Mouse (Mus musculus) kidney, postnatal 25 days (tissue): ENCODE results near the gene Zfp729b.
A peak's percentile ranks its signal among the peaks of the same experiment; 100 is the strongest.

Experiments used
- DNase-seq, 2 experiments: peaks; one replicate each; pipeline ENCODE4 v3.0.0; 2021; ENCODE audit warnings: mixed read lengths in 2 of 2

Zfp729b gene

DNA sequence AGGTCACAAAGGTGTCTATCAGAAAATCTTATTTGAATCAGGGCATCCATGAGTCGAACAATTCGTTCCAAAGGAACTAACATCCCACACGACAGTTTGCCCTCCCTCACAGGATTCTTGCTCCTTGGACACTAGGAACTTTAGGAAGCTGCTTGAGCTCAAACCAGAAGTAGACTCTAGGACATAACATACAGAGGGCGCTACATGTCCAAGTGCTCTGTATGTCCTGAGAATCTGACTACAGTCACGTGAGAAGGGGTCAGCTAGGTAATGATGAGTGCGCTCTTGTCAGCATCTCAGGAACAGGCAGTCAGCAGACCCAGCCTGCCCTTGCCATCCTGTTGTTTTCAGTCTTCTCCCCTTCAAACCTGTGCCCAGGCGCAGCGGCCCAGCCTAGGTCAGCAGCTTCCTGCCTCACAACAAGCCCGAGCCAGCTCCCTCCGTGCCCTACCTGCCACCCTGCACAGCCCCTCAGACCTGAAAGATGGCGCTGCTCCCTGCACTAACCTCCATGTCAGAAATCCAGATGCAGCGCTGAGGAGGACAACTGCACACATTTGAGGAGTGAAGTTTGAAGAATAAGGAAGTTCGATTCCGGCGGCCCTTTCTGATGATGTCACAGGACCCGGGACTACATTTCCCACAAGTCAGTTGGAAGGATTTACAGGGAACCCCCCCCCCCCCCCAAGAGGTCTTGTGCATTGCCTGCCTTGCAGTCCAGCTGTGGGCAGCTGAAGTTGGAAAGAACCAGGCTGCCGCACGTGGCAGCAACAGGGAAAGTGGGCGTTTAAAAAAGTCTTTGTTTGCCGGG is at the start of gene Zfp729b:
Gene Zfp729b, minus strand, starts transcription at position 642 of the 811 bp plus-strand sequence.
- DNase-seq, result peak; percentile 95 to 96

DNA sequence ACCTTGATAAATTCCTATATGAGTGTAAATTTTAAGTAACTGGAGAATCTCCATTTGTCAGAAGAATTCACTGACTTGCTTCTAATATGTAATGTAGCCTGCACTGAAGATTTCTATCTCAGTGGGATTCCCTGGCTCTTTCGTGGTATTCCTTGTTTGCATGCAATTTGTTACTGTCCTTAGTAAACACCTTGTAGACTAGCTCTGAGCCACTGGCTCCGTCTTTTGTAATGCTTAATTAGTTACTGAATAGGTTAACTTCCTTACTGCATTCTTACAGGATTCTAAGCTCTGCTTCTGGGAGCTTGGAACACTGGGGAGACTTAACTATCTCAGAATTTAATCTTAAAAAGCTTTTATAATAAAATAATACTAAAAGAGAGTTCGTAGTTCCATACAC is 43.0 kb upstream of the Zfp729b start:
- DNase-seq, result no peak

DNA sequence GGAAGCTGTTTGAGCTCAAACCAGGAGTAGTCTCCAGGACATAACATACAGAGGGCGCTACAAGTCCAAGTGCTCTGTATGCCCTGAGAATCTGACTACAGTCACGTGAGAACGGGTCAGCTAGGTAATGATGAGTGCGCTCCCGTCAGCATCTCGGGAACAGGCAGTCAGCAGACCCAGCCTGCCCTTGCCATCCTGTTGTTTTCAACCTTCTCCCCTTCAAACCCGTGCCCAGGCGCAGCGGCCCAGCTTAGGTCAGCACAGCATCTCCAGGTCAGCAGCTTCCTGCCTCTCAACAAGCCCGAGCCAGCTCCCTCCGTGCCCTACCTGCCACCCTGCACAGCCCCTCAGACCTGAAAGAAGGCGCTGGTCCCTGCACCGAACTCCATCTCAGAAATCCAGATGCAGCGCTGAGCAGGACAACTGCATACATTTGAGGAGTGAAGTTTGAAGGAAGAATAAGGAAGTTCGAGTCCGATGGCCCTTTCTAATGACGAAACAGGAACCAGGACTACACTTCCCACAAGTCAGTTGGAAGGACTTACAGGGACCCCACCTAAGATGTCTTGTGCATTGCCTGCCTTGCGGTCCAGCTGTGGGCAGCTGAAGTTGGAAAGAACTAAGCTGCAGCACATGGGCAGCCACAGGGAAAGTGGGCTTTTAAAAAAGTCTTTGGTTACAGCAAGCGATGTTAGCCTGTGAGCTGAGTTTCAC is 27.9 kb upstream of the Zfp729b start, which contains the start of the genes Gm49345 and Zfp729a:
Gene Gm49345, minus strand, starts transcription at position 476 of the 714 bp plus-strand sequence.
Gene Zfp729a, minus strand, starts transcription at position 498 of the 714 bp plus-strand sequence.
- DNase-seq, result peak; percentile 91 to 93

DNA sequence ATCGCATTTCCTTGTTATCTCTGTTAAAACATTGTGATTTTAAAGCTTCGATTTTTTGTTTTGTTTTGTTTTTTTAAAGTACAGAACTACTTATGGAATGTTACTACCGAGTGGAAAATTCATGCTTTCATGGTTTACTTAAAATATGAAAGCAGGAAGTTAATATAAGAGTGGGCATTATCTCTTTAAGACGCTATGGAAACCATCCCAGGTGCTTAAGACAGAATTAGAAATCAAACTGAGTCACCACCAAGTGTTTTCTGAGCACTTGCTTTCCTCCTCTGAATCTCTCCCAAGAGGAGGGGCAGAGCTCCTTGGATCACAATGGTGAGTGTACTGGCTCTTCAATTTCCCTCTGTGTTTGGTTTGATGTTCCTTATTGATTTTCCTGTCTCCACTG is 601 bp upstream of the Zfp729b start:
- no peak for DNase-seq

DNA sequence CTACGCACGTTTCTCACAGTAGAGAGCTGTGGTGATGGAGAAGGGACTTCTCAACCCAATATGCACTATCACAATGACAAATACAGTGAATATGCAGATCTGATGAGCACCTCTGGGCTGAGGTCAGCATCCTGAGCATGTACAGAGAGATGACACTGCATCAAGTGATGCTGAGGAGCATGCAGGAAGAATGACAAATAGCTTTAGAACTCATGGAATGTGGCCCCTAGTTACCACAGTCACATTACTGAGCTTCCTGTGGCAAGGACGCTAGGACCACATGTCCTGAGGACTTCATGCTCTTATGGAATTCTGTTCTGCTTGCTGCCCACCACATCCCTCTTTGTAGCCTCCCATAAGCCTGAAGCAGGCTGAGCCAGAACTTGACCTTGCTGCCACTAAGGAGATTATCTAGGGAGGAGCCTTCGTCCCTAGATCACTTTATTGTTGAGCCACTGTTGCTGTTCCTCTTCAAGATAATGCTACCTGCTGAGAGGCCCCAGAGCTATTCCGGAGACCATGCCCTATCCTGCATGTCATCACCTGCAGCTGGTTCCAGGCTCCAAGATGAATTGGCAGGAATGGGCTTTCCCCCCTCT is 36.8 kb downstream of the Zfp729b start:
- no peak for DNase-seq

DNA sequence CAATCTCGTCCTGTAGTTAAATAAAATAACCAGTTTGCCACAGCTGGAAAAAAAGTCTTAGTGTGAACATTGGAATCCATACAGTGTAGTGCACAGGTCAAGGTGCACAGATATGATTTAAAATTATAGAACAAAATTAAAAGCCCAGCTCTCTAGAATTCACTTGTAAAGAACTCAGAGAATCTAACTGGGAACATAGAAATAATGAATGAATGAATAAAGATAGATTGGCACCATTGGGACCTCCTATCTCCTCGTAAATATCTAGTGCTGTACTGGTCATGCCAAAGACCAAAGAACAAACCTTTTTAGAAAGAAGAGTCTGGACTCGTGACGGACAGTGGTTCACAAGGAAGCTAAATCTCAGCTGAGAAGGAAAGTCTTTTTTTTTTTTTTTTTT is 55.8 kb downstream of the Zfp729b start, which contains the start of gene Zfp748:
Gene Zfp748, minus strand, starts transcription at position 101 of the 400 bp plus-strand sequence.
- DNase-seq, result no peak

DNA sequence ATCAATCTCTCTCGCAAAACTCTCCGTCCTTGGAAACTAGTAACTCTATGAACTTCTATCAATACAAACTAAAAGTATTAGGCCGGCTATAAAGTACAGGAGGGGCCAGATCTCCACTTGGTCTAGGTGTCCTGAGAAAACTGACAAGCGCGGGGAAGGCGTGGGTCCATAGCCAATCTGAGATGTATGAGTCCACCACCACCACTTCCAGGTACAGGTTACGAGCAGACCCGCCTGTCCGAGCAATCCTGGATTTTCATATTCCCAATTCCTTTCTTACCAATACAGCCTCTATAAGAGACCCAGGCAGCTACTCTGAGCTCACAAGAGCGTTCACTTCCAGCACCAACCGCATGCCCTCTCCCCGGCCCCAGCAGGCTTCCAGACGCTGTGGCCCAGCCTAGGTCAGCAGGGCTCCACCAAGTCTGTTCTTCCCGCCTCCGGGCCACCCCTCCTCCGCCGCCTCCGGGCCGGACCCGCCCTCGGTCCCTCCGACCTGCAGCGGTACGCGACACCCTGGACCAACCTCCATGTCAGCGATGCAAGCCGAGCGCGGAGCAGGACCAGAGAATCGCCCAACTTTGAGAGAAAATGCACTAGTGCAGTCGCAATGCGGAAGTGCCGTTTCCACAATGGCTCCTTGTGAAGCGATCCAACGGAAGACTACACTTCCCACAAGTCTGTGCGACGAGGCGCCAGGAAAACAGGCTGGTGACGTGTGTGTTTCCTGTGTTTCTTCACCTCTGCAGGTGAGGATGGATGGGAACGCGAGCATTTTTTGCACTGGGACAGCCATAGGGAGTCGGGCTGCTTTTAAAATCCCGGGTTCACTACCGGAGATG is 56.8 kb downstream of the Zfp729b start:
- peak; percentile 90 to 94 for DNase-seq

DNA sequence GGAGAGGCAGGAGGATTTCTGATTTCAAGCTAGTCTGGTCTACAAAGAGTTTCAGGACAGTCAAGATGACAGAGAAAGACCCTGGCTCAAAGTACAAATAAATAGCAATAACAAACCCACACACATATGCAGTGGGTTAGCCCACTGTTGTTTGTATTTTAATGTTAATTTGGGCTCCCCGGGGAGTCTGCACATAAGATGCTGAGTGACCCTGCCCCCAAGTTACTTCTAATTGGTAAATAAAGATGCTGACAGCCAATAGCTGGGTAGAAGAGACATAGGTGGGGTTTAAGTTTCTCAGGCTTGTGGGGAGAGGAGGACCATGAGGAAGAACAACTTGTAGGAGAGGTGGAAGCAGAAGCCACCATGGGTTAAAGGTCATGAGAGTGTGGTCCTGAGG is 63.6 kb downstream of the Zfp729b start:
- no peak for DNase-seq
